Mouse (Mus musculus) lung, postnatal 0 days (tissue): ENCODE results near the gene Slc17a8. TPM values are rescaled to one million over a fixed set of nuclear protein-coding genes. Genes with fewer than 3 reads are reported as not detected.

Experiments used
- ATAC-seq: fragments of 200-750 bp; cut with Nextera tagmentation; 2 replicates; pipeline ENCODE4 v1.8.0; 2017; ENCODE audit warnings: moderate library complexity
- DNase-seq: peaks from one replicate; pipeline ENCODE4 v3.0.0-alpha.2; 2016; ENCODE audit warnings: low spot score
- H3K27ac ChIP-seq: fragments of 300-500 bp; sonication (generic); 2 replicates; pipeline ENCODE4 v1.5.1; 2014; ENCODE audit warnings: antibody characterized with exemption, mild to moderate bottlenecking, low read length, mixed read lengths
- H3K27me3 ChIP-seq: fragments of 300-500 bp; sonication (generic); replicated peaks from 2 replicates; pipeline ENCODE4 v1.6.1; 2014; ENCODE audit warnings: low read length, mixed read lengths; ENCODE audit not compliant: insufficient read depth
- H3K36me3 ChIP-seq: fragments of 300-500 bp; sonication (generic); 2 replicates; pipeline ENCODE4 v1.6.1; 2014; ENCODE audit warnings: low read length, mixed read lengths; ENCODE audit not compliant: insufficient read depth
- H3K4me1 ChIP-seq: fragments of 300-500 bp; sonication (generic); 2 replicates; pipeline ENCODE4 v1.6.1; 2014; ENCODE audit warnings: antibody characterized with exemption, low read depth, low read length, mixed read lengths; ENCODE audit not compliant: insufficient read depth
- H3K4me2 ChIP-seq: fragments of 300-500 bp; sonication (generic); replicated peaks from 2 replicates; pipeline ENCODE4 v1.6.1; 2014; ENCODE audit warnings: low read depth, mild to moderate bottlenecking, low read length, moderate library complexity, mixed read lengths
- H3K4me3 ChIP-seq: fragments of 300-500 bp; sonication (generic); 2 replicates; pipeline ENCODE4 v1.5.1; 2014; ENCODE audit warnings: low read depth, low read length
- H3K9ac ChIP-seq: fragments of 300-500 bp; sonication (generic); replicated peaks from 2 replicates; pipeline ENCODE4 v1.6.1; 2014; ENCODE audit warnings: low read depth, mild to moderate bottlenecking
- H3K9me3 ChIP-seq: fragments of 300-500 bp; sonication (generic); 2 replicates; pipeline ENCODE4 v1.6.1; 2016; ENCODE audit warnings: low read length, mixed read lengths
- CTCF ChIP-seq: IDR thresholded peaks from 2 replicates; pipeline ENCODE4 v1.5.1; 2016; ENCODE audit warnings: antibody characterized with exemption, mild to moderate bottlenecking
- EP300 ChIP-seq: IDR thresholded peaks from 2 replicates; pipeline ENCODE4 v1.6.1; 2016; ENCODE audit warnings: antibody characterized with exemption, mild to moderate bottlenecking, control low read depth
- WGBS: fragments of 180-500 bp; shearing (Covaris S2); extraction: QIAGEN DNeasy Blood & Tissue Kit; methylation state at CpG from one replicate; pipeline ENCODE4 v1.1.7; 2014; 5-methylcytosine and 5-hydroxymethylcytosine counted together
- polyA plus RNA-seq: library from polyadenylated mRNA; unstranded; fragments of >200 nt; fragmentation: Nextera tagmentation; extraction: Ambion mirVana; gene quantifications from 2 replicates; pipeline ENCODE4 v1.2.1, GENCODE M21; 2015

The Slc17a8 gene
- polyA plus RNA-seq, 1 experiment from 2014 or later: not detected

DNA sequence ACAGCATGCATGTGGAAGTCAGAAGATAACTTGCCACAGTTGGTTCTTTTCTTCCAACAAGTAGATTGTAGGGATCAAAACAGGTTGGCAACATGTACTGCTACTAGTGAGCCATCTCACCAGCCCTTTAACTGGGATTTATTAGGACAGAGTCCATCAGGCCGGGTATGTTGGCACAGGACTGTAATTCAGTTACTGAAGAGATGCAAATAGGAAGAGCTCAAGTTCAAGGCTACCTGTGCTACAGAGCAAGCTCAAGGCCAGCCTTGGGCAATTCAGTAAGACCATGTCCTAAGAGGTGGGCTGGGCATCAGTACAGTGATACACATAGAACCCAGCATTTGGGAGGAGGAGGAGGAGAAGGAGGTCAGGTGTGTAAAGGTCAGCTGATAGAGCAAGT is 30.6 kb upstream of the Slc17a8 start:
- Histone ChIP-seq H3K9me3 (no peaks in the 10 kb centered on the region), H3K4me1 (no peaks in the 10 kb centered on the region), H3K27me3 (no peaks in the 10 kb centered on the region), H3K4me2 (no peak overlapping the region), H3K4me3 (no peak overlapping the region), H3K36me3 (peaks cover 4% of the 10 kb centered on the region; the same call in 1 of the 2 replicates), H3K9ac (no peak overlapping the region), H3K27ac (no peak overlapping the region)
- 93% methylated on average over 1 of the region's 1 CpGs for WGBS
- ATAC-seq (no peak), DNase-seq (no peak)
- TF ChIP-seq CTCF (no peak), EP300 (no peak)

DNA sequence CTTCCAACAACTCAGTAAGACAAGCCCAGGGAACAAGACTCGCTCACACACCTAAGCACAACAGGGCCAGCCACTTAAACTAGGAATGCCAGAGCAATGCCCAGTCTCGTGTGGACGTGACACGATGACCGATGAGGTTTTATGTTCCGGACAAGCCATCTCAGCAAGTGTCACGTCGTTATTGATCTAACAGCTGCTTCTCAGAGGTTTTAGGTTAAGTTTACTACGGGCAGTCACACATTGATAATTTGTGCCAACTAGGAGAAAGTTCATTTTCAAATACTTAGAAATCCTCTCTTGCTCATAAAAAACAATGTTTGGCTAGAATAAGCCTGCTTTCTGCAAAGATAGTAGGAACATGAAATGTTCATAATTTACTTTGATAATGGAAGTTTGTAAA is 25.9 kb upstream of the Slc17a8 start:
- Histone ChIP-seq H3K9ac (no peak overlapping the region), H3K4me3 (no peak overlapping the region), H3K4me2 (no peak overlapping the region), H3K36me3 (peaks cover 16% of the 10 kb centered on the region; the same call in 1 of the 2 replicates), H3K4me1 (no peaks in the 10 kb centered on the region), H3K27me3 (no peaks in the 10 kb centered on the region), H3K27ac (no peak overlapping the region), H3K9me3 (no peaks in the 10 kb centered on the region)
- WGBS: 80% methylated on average over 9 of the region's 9 CpGs
- DNase-seq (no peak), ATAC-seq (no peak)
- no peak for TF ChIP-seq EP300
- TF ChIP-seq CTCF: no peak

DNA sequence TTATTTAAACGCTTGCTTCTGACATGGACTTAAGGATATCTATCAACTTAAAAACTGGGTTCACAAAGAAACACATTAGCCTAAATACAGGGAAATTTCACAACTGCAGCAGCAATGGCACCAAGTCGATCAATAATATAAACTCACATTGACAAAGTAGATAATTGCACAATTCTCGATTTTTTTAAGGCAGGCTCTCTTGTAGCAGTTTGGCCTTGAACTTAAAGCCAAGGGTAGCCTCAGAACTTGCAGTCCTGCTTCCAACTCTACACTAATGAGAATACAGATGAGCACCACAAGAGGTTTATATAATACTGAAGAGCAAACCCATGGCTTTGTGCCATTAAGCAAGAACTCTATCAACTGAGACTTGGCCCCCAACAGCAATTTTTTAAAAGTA is 15.9 kb upstream of the Slc17a8 start:
- DNase-seq (no peak), ATAC-seq (no peak)
- H3K9ac ChIP-seq: no peak overlapping the region
- H3K27me3 ChIP-seq: no peaks in the 10 kb centered on the region
- no peak overlapping the region for H3K4me3 ChIP-seq
- H3K4me1 ChIP-seq: no peaks in the 10 kb centered on the region
- no peak overlapping the region for H3K27ac ChIP-seq
- no peak overlapping the region for H3K4me2 ChIP-seq
- peaks cover 18% of the 10 kb centered on the region for H3K36me3 ChIP-seq
- no peaks in the 10 kb centered on the region for H3K9me3 ChIP-seq
- no peak for TF ChIP-seq EP300
- no peak for TF ChIP-seq CTCF
- 80% methylated on average over 3 of the region's 3 CpGs for WGBS

DNA sequence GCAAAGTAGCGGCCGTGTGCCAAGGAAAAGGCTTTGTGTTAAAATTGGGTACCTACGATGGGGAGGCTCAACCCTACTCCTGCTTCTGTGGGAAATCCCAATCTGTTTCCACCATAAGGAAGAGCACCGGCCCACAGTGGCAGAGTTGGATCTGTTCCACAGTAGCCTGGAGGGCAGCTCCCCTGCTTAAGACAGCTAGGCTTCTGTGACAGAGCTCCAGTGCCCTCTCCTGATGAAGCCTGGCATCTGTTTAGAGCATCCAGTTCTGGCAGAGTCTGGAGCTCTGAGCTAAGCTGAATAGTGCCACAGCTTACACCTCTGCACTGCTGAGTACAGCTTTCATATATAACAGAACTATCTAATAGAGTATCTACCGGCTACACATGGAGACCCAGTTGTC is 14.0 kb upstream of the Slc17a8 start:
- H3K36me3 ChIP-seq: no peaks in the 10 kb centered on the region; the same call in 1 of the 2 replicates
- no peak overlapping the region for H3K4me3 ChIP-seq
- no peaks in the 10 kb centered on the region for H3K27me3 ChIP-seq
- 82% methylated on average over 5 of the region's 5 CpGs for WGBS
- H3K4me2 ChIP-seq: no peak overlapping the region
- H3K9me3 ChIP-seq: no peaks in the 10 kb centered on the region
- H3K27ac ChIP-seq: no peak overlapping the region
- DNase-seq (no peak), ATAC-seq (no peak)
- H3K4me1 ChIP-seq: no peaks in the 10 kb centered on the region
- no peak for TF ChIP-seq EP300
- no peak for TF ChIP-seq CTCF
- no peak overlapping the region for H3K9ac ChIP-seq

DNA sequence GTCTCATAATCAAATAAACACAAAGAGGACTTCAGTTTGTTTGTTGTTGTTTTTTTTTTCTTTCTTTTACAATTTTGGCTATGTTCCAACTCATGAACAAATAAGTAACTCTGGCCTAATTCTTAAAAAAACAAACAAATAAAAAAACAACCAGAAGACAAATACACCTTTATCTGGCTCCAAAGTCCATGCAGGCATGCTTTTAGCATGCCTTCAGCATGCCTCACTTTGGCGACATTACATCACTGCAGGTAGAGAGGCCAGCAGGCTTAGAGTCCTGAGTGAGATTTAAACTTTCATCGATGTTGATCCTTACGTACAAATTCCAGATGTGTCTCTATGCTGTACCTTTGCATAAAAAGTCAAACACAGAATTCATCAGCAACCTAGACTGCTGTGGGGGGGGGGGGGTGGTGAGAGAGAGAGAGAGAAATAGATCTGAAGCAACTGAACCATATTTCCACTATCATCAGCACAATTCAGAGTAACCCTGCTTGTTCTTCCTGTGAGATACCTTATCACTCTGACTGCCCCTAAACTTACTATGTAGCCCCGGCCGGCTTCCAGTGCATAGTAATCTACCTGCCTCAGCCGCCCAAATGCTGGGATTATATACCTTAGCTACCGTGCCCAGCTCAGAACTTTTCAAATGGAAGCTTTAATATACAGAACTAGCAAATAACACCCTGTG is 12.8 kb upstream of the Slc17a8 start:
- no peaks in the 10 kb centered on the region for H3K27me3 ChIP-seq
- WGBS: 88% methylated on average over 7 of the region's 7 CpGs
- no peak overlapping the region for H3K4me3 ChIP-seq
- TF ChIP-seq CTCF (no peak), EP300 (no peak)
- H3K4me2 ChIP-seq: no peak overlapping the region
- no peak for ATAC-seq
- no peaks in the 10 kb centered on the region for H3K4me1 ChIP-seq
- H3K27ac ChIP-seq: no peak overlapping the region
- no peaks in the 10 kb centered on the region for H3K9me3 ChIP-seq
- DNase-seq: no peak
- no peak overlapping the region for H3K9ac ChIP-seq
- no peaks in the 10 kb centered on the region for H3K36me3 ChIP-seq

DNA sequence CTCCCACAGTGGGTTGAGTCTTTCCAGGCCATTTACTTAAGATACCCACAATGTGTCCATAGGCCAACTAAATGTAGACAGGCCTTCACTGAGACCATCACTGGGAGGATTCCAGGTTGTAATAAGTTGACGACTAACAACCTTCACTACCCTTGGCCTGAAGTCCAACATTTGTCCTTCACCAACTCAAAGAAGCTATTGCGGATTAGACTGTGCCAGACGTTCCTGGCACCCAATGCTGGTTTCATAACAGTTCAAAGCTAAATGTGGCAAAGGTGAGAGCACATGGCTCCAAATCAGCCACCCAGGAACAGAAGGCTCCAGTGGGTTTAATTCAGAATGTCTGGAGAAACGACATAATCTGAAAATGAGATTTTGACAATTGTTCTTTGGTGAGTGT is 12.1 kb upstream of the Slc17a8 start:
- Histone ChIP-seq H3K9ac (no peak overlapping the region), H3K4me3 (no peak overlapping the region), H3K27me3 (no peaks in the 10 kb centered on the region), H3K4me1 (no peaks in the 10 kb centered on the region), H3K36me3 (no peaks in the 10 kb centered on the region), H3K4me2 (no peak overlapping the region), H3K9me3 (no peaks in the 10 kb centered on the region), H3K27ac (no peak overlapping the region)
- ATAC-seq (no peak), DNase-seq (no peak)
- WGBS: 83% methylated on average over 4 of the region's 4 CpGs
- TF ChIP-seq CTCF: no peak
- no peak for TF ChIP-seq EP300
